In the genomic region with DNA sequence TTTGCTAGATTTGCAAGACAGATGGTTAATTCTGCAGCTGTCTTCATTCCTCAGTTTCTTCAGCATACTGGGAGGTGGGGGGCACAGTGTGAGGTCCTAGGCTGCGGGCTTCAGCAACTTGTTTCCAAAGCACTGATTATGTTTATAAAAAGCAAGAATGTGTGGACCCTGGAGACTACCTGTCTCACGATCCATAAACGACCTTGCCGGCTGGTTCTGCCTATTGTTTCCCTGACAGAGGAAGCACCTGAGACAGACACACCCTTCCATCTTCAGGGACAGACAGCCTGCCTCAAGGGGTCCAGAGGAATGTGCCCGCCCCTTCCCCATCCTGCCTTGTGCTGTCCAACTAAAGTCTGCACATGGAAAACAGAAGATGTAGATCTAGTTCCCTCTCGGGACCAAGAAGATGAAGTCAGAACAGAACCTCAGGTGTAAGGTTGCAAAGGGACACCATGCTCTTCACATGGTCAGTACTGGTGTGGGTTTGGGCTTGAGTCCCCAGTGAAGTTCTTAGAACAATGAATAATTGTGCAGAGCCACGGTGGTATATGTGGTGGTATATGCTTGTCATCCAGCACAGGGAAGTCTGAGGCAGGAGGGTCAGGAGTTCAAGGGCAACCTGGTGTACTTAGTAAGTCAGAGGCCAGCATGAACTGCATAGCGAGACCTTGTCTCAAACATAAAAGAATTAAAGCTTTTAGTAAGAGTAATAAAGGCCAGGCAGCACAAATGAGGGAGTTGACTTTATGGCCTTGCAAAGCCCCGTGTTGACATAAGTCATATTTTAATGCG, we compare ENCODE assay signal across 1 mouse cellular context.
TF ChIP-seq lines count a peak whose summit lies in the region.

No protein-coding gene starts in this region.

TF ChIP-seq in ES-E14, 5 proteins besides CTCF, POLR2A, EP300 and RAD21 (continued from another document):
- no peak for TF ChIP-seq HCFC1 (IDR thresholded peaks at IDR 0.05; ENCODE audit: borderline replicate concordance, insufficient read depth, low read length)
- TF ChIP-seq ZC3H11A (IDR thresholded peaks at IDR 0.05; ENCODE audit: borderline replicate concordance, low read depth, low read length), result no peak
- no peak for TF ChIP-seq ZNF384 (IDR thresholded peaks at IDR 0.05; ENCODE audit: low read depth, low read length)
